Mouse (Mus musculus): ENCODE results near the gene Map9. TPM values are rescaled to one million over a fixed set of nuclear protein-coding genes. Genes with fewer than 3 reads are reported as not detected.
"Not testable (repeated sequence)": the region's sequence is repeated elsewhere in the genome, so short reads cannot be mapped to it uniquely, and the experiment has no call there.

Map9 gene
- polyA plus RNA-seq (2015; fragmentation: Nextera tagmentation; extraction: Ambion mirVana), result 32.1 and 37.5 TPM in 2 replicates

- Histone ChIP-seq H3K4me2 (peak within 1 kb of the TSS; percentile 66), H3K4me1 (replicated peaks) (peaks cover 12% of the 10 kb centered on the region), H3K9me3 (no peaks in the 10 kb centered on the region), H3K36me3 (peaks cover 17% of the 10 kb centered on the region), H3K9ac (peak within 1 kb of the TSS; percentile 79), H3K27ac (replicated peaks) (peak within 1 kb of the TSS; percentile 82), H3K27me3 (no peaks in the 10 kb centered on the region), H3K4me3 (peak within 1 kb of the TSS; percentile 88)
- under 1% methylated on average over 54 of the region's 54 CpGs for WGBS
- peak; percentile 100 for ATAC-seq (ENCODE audit: low read depth)
These were observed at the start of gene Map9 for GRCm38 (mm10) chr3:82357797-82358524. Gene Map9 (plus strand): TSS chr3:82358044.

DNA sequence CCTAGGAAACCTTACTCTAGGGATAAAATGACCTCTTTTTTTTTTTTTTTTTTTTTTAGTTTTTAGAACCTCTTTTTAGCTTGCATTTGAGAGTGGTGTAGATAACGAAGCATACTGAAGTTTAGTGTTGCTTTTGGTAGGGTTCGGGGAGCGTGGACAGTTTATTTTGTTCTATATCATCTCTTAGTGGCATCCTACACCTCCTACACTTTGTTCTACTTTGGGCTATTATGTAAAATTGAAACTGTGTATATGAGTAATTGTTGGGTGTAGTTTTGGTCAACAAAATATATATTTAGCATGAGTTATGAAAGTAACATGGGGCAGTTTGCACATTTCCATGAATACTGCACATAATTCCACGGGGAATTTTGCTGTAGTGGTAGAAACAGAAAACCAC is 42.1 kb upstream of the Map9 start:
- Histone ChIP-seq H3K9ac (no peak overlapping the region), H3K27me3 (no peaks in the 10 kb centered on the region), H3K4me2 (no peak overlapping the region), H3K27ac (replicated peaks) (no peak overlapping the region), H3K4me1 (replicated peaks) (no peaks in the 10 kb centered on the region), H3K36me3 (no peaks in the 10 kb centered on the region), H3K9me3 (no peaks in the 10 kb centered on the region), H3K4me3 (no peak overlapping the region)
- ATAC-seq (ENCODE audit: low read depth), result no peak
- WGBS, result 93% methylated on average over 4 of the region's 4 CpGs

GRCm38 (mm10) chr3:82326736-82327135 is 31.1 kb upstream of the Map9 start:
- not testable (repeated sequence) for H3K27me3 ChIP-seq; H3K9ac ChIP-seq; H3K9me3 ChIP-seq; H3K4me1 ChIP-seq (replicated peaks); H3K36me3 ChIP-seq; ATAC-seq (ENCODE audit: low read depth); H3K4me3 ChIP-seq; H3K4me2 ChIP-seq; H3K27ac ChIP-seq (replicated peaks)
- WGBS, result 95% methylated on average over 1 of the region's 1 CpGs

DNA sequence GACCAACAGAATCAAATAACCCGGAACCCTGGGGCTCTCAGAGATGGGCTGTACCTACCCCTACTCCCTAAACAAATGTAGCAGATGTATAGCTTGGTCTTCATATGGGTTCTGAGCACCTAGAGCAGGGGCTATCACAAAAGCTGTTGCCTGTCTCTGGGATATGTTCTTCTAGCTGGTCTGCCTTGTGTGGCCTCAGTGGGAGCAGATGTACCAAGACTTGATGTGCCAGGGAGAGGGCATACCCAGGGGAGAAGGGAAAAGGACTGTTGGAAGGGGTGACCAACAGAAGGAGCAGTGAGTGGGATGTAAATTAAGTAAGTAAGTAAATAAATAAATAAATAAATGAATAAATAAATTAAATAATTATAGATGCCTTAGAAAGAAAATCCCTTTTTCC is 25.8 kb upstream of the Map9 start:
- Histone ChIP-seq H3K4me2 (no peak overlapping the region), H3K27me3 (no peaks in the 10 kb centered on the region), H3K9me3 (0 out of 2 replicates have a peak, but pooled peaks cover 6% of the 10 kb centered on the region), H3K4me3 (no peak overlapping the region), H3K27ac (replicated peaks) (no peak overlapping the region), H3K4me1 (replicated peaks) (peaks cover 6% of the 10 kb centered on the region; the same call in 1 of the 2 replicates), H3K9ac (no peak overlapping the region), H3K36me3 (no peaks in the 10 kb centered on the region)
- WGBS, result 100% methylated on average over 1 of the region's 1 CpGs
- no peak for ATAC-seq (ENCODE audit: low read depth)

DNA sequence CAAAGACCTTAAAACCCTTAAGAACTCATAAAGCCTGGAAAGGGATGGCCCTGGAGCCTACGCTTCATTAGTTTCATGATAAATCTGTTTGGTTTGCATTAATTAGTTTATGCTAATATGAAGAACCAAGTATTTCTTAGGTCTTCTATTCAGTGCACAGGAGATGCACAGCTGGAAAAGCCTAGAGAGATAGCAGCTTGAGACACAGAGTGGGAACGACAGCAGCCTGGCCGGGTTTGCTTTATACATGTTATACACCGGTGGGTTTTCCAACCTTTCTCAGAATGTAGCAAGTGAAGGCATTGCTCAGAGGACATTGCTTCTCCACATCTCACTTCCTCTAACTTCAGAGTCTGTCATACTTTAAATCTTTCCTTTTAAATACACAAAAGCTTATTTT is 25.3 kb upstream of the Map9 start:
- Histone ChIP-seq H3K4me2 (no peak overlapping the region), H3K9me3 (0 out of 2 replicates have a peak, but pooled peaks cover 6% of the 10 kb centered on the region), H3K4me3 (no peak overlapping the region), H3K27me3 (no peaks in the 10 kb centered on the region), H3K36me3 (no peaks in the 10 kb centered on the region), H3K4me1 (replicated peaks) (peaks cover 6% of the 10 kb centered on the region; the same call in 1 of the 2 replicates), H3K9ac (no peak overlapping the region), H3K27ac (replicated peaks) (no peak overlapping the region)
- ATAC-seq (ENCODE audit: low read depth), result no peak
- WGBS, result 72% methylated on average over 4 of the region's 4 CpGs

GRCm38 (mm10) chr3:82333128-82333969 is 24.5 kb upstream of the Map9 start:
- Histone ChIP-seq H3K4me2 (peak overlapping the region; percentile 56), H3K9me3 (0 out of 2 replicates have a peak, but pooled peaks cover 6% of the 10 kb centered on the region), H3K9ac (peak overlapping the region; percentile 50; the same call in 1 of the 2 replicates), H3K4me1 (replicated peaks) (peaks cover 6% of the 10 kb centered on the region; the same call in 1 of the 2 replicates), H3K4me3 (peak overlapping the region; percentile 32), H3K27ac (replicated peaks) (no peak overlapping the region), H3K36me3 (no peaks in the 10 kb centered on the region), H3K27me3 (no peaks in the 10 kb centered on the region)
- ATAC-seq (ENCODE audit: low read depth), result peak; percentile 88
- WGBS, result 8% methylated on average over 16 of the region's 16 CpGs

DNA sequence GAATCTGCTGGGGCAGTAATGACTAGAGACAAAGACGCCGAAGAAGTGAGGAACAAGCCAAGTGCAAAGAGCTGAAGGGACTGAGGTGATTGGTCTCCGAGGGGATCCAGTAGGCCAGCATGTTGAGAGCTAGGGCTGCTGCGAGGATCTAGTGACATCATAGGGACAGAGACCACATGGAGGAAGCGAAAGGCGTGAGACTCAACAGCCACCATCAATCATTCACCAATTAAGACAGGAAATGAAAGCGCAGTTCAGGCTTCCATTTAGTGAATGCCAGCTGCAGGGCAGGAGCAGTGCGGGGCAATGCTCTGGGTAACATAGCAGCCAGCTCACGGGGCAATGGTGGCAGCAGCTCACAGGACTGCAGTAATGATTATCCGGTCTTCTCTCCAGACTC is 17.7 kb upstream of the Map9 start:
- H3K36me3 ChIP-seq, result no peaks in the 10 kb centered on the region
- H3K9me3 ChIP-seq, result no peaks in the 10 kb centered on the region
- H3K27ac ChIP-seq (replicated peaks), result no peak overlapping the region
- no peak overlapping the region for H3K4me3 ChIP-seq
- no peak overlapping the region for H3K9ac ChIP-seq
- H3K27me3 ChIP-seq, result no peaks in the 10 kb centered on the region
- no peaks in the 10 kb centered on the region for H3K4me1 ChIP-seq (replicated peaks)
- 69% methylated on average over 10 of the region's 10 CpGs for WGBS
- H3K4me2 ChIP-seq, result no peak overlapping the region
- no peak for ATAC-seq (ENCODE audit: low read depth)

GRCm38 (mm10) chr3:82348277-82348860 is 9.5 kb upstream of the Map9 start:
- H3K9me3 ChIP-seq, result no peaks in the 10 kb centered on the region
- no peak for ATAC-seq (ENCODE audit: low read depth)
- WGBS, result 75% methylated on average over 2 of the region's 2 CpGs
- no peak overlapping the region for H3K4me2 ChIP-seq
- H3K27me3 ChIP-seq, result no peaks in the 10 kb centered on the region
- H3K36me3 ChIP-seq, result no peaks in the 10 kb centered on the region
- H3K4me3 ChIP-seq, result no peak overlapping the region
- H3K27ac ChIP-seq (replicated peaks), result no peak overlapping the region
- no peak overlapping the region for H3K9ac ChIP-seq
- H3K4me1 ChIP-seq (replicated peaks), result no peaks in the 10 kb centered on the region

DNA sequence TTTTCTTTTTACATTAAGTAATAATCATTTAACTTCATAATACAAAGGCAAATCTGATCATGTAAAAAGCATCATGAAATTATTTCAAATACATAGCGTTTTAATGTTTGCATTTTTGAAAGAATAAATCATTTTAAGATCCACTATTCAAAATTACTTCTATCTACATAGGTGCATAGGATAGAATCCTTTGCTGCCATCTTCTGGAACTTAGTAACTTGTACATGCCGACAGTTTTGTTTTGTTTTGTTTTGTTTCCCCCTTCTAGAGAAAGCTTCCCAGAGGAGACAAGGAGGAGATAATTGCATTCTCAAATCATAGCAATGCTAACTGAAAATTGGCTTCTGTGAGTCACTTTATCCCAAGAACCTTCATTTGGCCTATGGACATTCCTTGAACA is 7.5 kb upstream of the Map9 start:
- no peaks in the 10 kb centered on the region for H3K36me3 ChIP-seq
- no peak overlapping the region for H3K27ac ChIP-seq (replicated peaks)
- no peaks in the 10 kb centered on the region for H3K27me3 ChIP-seq
- ATAC-seq (ENCODE audit: low read depth), result no peak
- no peak overlapping the region for H3K4me2 ChIP-seq
- WGBS, result 52% methylated on average over 2 of the region's 2 CpGs
- no peaks in the 10 kb centered on the region for H3K4me1 ChIP-seq (replicated peaks)
- no peak overlapping the region for H3K9ac ChIP-seq
- no peaks in the 10 kb centered on the region for H3K9me3 ChIP-seq
- H3K4me3 ChIP-seq, result no peak overlapping the region

DNA sequence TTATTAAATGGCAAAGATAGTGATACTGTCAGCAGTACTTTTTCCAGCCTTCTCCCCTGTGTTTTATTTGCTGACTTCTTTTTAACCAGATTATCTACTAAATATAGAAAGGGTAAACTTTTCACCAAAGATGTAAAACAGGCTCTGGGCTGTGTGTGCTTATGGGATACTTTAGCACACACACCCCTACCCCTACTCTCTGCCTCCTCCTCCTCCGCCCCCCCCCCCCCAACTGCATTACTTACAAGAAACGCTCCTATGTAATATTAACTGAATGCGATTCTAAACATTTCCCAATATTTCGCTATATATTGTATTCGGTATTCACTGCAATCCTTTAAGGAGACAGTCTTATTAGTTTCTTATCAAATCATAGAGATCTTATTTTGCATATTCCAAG is 504 bp upstream of the Map9 start:
- 5% methylated on average over 5 of the region's 5 CpGs for WGBS
- peak overlapping the region; percentile 88 for H3K4me3 ChIP-seq
- no peaks in the 10 kb centered on the region for H3K27me3 ChIP-seq
- H3K4me2 ChIP-seq, result peak overlapping the region; percentile 66
- peaks cover 17% of the 10 kb centered on the region for H3K36me3 ChIP-seq
- H3K27ac ChIP-seq (replicated peaks), result peak overlapping the region; percentile 81
- peak overlapping the region; percentile 61 for H3K9ac ChIP-seq
- peaks cover 11% of the 10 kb centered on the region for H3K4me1 ChIP-seq (replicated peaks)
- no peaks in the 10 kb centered on the region for H3K9me3 ChIP-seq
- peak; percentile 44 for ATAC-seq (ENCODE audit: low read depth)

GRCm38 (mm10) chr3:82359036-82359435 is 1.2 kb downstream of the Map9 start:
- peak overlapping the region; percentile 79; the same call in 1 of the 2 replicates for H3K9ac ChIP-seq
- H3K27ac ChIP-seq (replicated peaks), result no peak overlapping the region
- no peaks in the 10 kb centered on the region for H3K27me3 ChIP-seq
- 91% methylated on average over 8 of the region's 8 CpGs for WGBS
- peak overlapping the region; percentile 88; the same call in 1 of the 2 replicates for H3K4me3 ChIP-seq
- peak overlapping the region; percentile 66 for H3K4me2 ChIP-seq
- peaks cover 25% of the 10 kb centered on the region for H3K36me3 ChIP-seq
- ATAC-seq (ENCODE audit: low read depth), result no peak
- no peaks in the 10 kb centered on the region for H3K9me3 ChIP-seq
- peaks cover 12% of the 10 kb centered on the region for H3K4me1 ChIP-seq (replicated peaks)

DNA sequence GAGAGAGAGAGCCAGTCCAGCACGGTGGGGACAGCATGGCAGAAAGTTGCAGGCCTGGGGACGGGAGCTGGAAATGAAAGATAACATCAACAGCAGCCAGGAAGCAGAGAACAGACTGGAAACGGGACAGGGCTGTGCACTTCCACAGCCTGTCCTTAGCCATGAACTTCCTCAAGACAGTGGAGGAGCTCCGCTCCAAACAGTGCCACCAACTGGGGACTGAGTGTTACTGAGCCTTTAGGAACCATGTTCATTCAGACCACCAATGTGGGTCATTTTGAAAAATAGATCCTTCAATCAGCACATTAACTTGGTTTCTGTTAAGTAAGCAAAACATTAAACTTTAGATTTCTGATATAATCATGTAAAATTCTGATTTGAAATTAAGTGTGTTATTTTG is 4.6 kb downstream of the Map9 start:
- no peak overlapping the region for H3K9ac ChIP-seq
- no peak for ATAC-seq (ENCODE audit: low read depth)
- no peak overlapping the region for H3K4me3 ChIP-seq
- no peaks in the 10 kb centered on the region for H3K9me3 ChIP-seq
- WGBS, result 40% methylated on average over 4 of the region's 4 CpGs
- H3K27me3 ChIP-seq, result no peaks in the 10 kb centered on the region
- no peak overlapping the region for H3K4me2 ChIP-seq
- H3K36me3 ChIP-seq, result peaks cover 32% of the 10 kb centered on the region
- H3K4me1 ChIP-seq (replicated peaks), result peaks cover 12% of the 10 kb centered on the region
- no peak overlapping the region for H3K27ac ChIP-seq (replicated peaks)
